Mouse (Mus musculus): ENCODE data around the gene Traip.

The Traip gene

DNA sequence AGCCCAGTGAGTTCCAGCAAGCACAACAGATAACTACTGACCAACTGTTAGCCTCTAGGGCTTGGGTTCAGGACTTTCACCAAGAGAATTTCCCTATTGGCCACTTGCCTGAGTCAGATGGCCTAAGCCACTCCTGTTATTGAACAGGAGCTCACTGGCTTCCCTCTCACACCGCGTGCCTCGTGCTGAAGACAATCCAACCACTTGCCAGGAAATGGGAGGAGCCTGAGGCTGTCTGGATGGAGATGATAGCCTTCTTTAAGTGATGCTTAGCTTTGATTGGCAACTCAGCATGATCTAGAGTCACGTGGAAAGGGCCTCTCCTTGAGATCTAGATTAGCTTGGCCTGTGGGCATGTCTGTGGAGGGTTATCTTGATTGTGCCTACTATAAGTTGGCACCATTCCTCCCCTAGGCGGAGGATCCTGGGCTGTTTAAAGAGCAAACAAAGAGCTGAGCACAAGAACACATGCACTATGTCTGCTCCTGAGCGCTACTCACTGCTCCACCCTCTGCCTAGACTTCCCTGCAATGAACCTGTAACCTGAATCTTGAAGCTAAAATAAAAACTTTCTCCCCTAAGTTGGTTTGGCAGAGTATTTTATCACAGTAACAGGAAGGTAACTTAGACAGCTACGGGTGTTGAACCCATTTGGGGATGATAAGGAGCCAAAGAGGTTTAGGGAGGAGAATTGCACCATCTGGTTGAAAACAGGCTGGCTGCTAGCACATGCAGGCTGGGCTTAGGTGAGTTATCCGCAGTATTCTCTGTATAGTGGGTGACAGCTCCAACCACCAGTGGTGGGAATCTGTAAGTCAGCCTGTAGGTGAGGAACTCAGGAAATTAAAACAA is 22.0 kb downstream of the Traip start:
- peak; percentile 90 for DNase-seq (ENCODE audit: low read depth)

DNA sequence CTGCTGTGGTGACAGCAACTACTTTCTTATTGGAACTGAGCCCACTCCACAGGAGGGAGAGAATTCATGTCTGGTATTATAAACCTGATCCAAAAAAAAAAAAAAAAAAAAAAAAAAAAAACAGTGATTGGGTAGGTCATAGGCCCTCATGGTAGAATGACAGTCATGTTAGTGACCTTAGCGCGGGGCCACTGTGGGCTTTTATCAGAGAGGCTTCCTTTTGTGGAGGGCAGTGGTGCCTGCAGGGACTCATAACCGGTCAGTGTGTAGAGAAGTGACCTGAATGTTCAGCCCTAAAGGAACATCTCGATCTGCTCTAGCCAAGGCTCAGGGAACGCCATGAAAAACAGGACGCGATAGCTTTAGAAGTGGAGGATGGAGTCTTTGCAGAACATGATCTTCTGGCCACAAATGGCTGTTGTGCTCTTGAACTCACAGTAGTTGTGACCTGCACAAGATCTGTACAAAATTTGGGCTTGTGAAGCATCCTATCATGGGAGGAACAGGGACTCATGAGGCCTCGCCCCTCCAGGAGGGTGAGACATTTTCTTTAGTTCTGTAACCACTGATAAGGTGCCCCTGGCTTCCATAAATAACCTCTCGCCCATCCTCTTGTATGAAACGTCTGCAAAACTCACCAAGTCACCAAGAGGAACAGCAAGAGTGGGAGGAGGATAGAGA is 24.7 kb downstream of the Traip start:
- DNase-seq (ENCODE audit: low read depth): peak; percentile 84

DNA sequence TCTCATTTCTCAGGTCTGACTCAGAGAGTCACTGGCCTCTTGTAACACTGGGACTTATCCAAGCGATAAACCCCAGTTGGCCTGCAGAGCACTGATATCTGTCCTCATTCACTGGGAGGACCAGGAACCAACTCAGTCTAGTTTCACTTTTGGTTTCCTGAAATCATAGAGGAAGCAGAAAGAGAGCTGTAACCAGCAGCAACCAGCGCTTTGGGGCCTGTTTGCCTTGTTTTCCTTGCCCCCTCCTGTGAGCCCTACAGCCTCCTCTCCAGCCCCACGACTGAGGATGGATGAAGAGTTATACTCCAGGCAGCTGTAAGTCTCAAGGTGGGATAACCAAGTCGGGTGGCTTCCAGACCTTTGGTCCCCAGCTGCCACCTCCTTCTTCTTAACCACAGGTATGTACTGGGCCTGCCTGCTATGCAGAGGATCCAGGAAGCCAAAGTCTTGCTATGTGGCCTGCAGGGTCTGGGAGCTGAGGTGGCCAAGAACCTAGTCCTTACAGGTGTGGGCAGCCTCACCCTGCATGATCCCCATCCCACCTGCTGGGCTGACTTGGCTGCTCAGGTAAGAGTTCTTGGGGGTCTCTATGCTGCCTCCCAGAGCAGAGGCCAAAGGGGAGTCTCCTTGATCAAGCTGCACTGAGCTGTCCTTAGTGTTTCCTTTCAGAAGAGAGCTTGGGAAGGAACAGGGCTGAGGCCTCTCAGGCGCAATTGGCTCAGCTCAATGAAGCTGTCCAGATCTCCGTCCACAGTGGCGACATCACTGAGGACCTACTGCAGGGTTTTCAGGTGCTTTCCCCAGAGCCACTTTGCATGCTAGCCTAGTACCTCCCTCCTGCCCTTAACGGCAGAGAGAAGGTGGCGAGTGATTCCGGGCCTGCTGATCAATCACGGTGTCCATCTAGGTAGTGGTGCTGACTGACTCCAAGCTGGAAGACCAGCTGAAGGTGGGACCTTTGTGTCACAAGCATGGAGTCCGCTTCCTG is 25.8 kb downstream of the Traip start, which contains the start of gene Uba7:
Gene Uba7 (plus strand): TSS at position 107 of the 988 bp plus-strand sequence.
- peak; percentile 93 for DNase-seq (ENCODE audit: low read depth)

- DNase-seq (ENCODE audit: low read depth): no peak
These were observed 28.9 kb downstream of the Traip start for GRCm38 (mm10) chr9:107978815-107979214.

- DNase-seq (ENCODE audit: low read depth): no peak
These were observed 32.0 kb downstream of the Traip start for GRCm38 (mm10) chr9:107981684-107982605.

- peak; percentile 83 for DNase-seq (ENCODE audit: low read depth)
These were observed 32.9 kb downstream of the Traip start, which contains the start of gene Gm20661 for GRCm38 (mm10) chr9:107982681-107983346. Gm20661 (plus strand) TSS chr9:107983058.

DNA sequence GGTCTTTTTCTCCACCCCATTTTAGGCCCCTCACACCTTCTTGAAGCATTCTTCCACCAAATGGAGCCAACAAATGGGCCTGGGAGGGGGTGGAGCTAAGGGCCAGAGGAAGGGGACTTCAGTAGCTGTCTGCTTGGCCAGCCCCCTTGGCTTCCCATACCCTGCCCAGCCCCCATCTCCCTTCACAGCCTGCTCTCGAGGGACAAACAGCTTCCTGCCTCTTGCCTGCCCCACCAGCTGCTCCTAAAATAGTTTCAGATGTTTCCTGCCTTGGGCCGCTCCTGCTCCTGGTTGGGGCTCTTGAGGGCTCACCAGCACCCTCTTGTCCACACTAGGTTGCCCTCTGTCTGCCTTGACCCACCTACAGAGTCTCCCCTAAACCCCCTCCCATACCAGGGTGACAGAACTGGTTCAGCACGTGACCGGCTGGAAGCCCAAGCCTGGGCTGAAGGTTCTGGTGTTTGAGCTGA is 33.5 kb downstream of the Traip start:
- no peak for DNase-seq (ENCODE audit: low read depth)

GRCm38 (mm10) chr9:107984052-107984753 is 34.3 kb downstream of the Traip start:
- no peak for DNase-seq (ENCODE audit: low read depth)

GRCm38 (mm10) chr9:107984754-107985055 is 34.8 kb downstream of the Traip start:
- DNase-seq (ENCODE audit: low read depth): no peak

DNA sequence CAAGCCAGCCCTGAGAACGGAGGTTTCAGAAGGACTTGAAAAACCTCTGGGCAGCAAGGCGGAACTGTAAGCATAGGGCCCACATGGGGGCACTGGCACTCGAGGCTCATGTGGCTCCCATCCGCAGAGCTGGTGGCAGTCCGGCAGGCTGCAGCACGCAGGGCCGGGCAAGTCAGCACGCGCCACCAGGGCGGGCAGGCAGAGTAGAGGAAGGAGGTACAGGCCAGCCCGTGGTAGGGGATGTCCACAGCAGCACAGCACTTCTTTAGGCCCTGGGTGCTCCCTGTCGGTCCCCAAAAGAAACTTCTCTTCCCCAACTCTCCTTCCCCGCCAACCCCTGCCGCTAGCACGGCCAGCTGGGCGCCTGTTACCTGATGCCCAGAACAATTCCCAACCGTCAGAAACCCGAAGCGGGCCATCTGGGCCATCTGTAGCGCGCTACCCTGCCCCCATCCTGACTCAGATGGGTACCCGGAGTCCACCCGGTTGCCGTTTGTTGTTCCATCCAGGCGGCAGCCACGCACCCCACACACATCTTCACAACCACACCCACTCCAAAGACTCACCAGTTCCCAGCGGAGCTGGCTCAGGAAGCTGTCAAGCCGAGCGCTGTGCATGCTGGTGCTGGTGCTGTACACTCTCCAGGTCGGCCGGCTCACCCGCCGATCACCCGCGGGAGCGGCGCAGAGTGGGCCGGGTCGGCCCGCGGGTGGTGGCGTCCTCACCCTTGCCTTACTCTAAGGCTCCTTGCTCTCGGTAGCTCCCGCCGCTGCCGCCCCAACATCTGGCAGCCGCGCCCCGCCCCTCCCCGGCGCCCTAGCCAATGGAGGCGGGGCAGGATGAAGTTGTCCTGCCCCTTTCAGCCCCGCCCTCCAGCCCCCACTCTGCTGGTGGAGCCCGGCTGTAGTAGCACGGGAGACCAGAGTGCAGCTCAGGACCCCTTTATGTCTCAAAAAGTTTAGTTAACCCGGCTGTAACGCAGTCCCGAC is 35.5 kb downstream of the Traip start, which contains the start of gene Inka1:
Gene Inka1 (minus strand): TSS at position 749 of the 989 bp plus-strand sequence.
- peak; percentile 85 for DNase-seq (ENCODE audit: low read depth)

- no peak for DNase-seq (ENCODE audit: low read depth)
These were observed 36.4 kb downstream of the Traip start for GRCm38 (mm10) chr9:107986376-107986775.

DNA sequence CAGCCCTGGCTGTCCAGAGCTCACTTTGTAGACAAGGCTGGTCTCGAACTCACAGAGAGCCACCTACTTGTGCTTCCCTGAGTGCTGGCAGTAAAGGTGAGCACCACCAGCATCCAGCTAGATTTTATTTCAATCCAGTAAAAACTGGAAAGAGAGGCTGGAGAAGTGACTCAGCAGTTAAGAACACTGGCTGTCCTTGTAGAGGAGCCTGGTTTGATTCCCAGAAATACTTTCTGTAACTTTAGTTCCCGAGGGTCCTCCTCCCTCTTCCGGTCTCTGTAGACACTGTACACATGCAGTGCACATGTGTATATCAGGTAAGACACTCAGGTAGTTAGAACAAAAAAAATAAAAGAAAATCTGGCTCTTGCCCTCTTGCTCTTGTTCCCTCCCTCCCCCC is 38.0 kb downstream of the Traip start:
- DNase-seq (ENCODE audit: low read depth): no peak

DNA sequence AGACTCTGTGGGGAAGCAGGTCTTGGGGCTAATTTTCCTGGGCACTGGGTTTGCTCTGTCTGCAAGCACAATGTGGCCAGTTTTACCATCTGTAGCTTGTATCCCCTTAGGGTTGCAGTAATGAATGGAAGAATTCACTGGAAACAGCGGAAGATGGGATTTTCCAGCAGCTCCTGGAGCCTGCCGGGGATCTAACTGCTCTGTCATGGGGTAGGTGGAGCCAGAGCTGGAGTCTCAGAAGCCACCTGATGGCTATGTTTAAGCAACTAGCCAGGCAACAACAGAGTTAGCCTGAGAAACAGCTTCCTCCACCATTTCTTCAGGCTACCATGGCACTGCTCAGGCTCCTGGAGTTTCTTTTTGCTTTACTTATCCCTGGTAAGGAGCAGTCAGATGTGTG is 42.3 kb downstream of the Traip start, which contains the start of gene Cdhr4:
Gene Cdhr4 (plus strand): TSS at position 301 of the 400 bp plus-strand sequence.
- DNase-seq (ENCODE audit: low read depth): no peak

DNA sequence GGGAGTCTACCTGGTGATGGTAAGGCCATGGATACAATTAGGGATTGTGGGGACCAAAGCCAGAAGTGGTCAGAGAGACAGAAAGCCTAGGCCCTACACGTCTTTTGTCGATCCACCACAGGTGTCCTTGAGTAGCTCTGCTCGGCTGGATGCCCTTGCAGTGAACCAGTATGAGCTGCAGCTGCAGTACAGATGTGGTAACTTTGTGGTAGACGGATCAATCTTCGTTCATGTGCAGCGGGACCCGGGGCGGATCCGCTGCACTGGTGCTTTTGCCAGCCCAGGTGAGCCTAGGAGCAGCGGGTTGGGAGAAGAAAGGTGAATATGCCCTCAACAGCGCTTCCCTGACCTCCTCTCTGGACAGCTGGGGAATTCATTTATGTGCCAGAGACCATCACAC is 43.1 kb downstream of the Traip start:
- no peak for DNase-seq (ENCODE audit: low read depth)

- DNase-seq (ENCODE audit: low read depth): no peak
These were observed 44.5 kb downstream of the Traip start for GRCm38 (mm10) chr9:107994464-107994863.

- no peak for DNase-seq (ENCODE audit: low read depth)
These were observed 45.6 kb downstream of the Traip start for GRCm38 (mm10) chr9:107995513-107995912.

- DNase-seq (ENCODE audit: low read depth): no peak
These were observed 46.1 kb downstream of the Traip start, which contains the start of gene Gm20662 for GRCm38 (mm10) chr9:107996049-107996448. Gm20662 (plus strand) TSS chr9:107996349.

Measured in c-Kit-positive CD71-positive TER-119-negative erythroid progenitor cells, embryonic 14.5 days (primary cell).